Mouse (Mus musculus) MEL (cell line): ENCODE results near the gene Mrps18a. TPM values are rescaled to one million over a fixed set of nuclear protein-coding genes. Genes with fewer than 3 reads are reported as not detected.

ENCODE experiments used
- DNase-seq: peaks from one replicate; pipeline ENCODE4 v3.0.0; 2011; ENCODE audit warnings: low read depth, low spot score
- H3K27ac ChIP-seq: 2 replicates; pipeline ENCODE4 v1.5.1; 2012; ENCODE audit warnings: low read depth, mild to moderate bottlenecking, control low read depth, low read length, moderate library complexity; ENCODE audit not compliant: control insufficient read depth
- H3K27me3 ChIP-seq, 2 experiments: fragments of 150-350 bp in 1 of 2; sonication (generic) in 1 of 2; 2 replicates each; pipeline ENCODE4 v1.6.1; 2012; ENCODE audit warnings: low read length in 2 of 2, mild to moderate bottlenecking in 2 of 2, improper control_type of control experiment in 1 of 2, moderate library complexity in 1 of 2; ENCODE audit not compliant: insufficient read depth in 2 of 2, control insufficient read depth in 1 of 2
- H3K36me3 ChIP-seq, 2 experiments: 2 replicates each; pipeline ENCODE4 v1.6.1; 2012 to 2014; ENCODE audit warnings: low read length in 2 of 2, improper control_type of control experiment in 1 of 2, inconsistent platforms in 1 of 2, mild to moderate bottlenecking in 1 of 2; ENCODE audit not compliant: insufficient read depth in 2 of 2, control insufficient read depth in 1 of 2
- H3K4me1 ChIP-seq, 2 experiments: fragments of 150-350 bp in 1 of 2; sonication (generic) in 1 of 2; 2 replicates each; pipeline ENCODE4 v1.6.1; 2012; ENCODE audit warnings: low read length in 2 of 2, improper control_type of control experiment in 1 of 2, mild to moderate bottlenecking in 1 of 2; ENCODE audit not compliant: insufficient read depth in 2 of 2, control insufficient read depth in 1 of 2
- H3K4me3 ChIP-seq, 2 experiments: fragments of 150-350 bp in 1 of 2; sonication (generic) in 1 of 2; 2 replicates each; pipeline ENCODE4 v1.5.1; 2012; ENCODE audit warnings: low read depth in 2 of 2, low read length in 2 of 2, mild to moderate bottlenecking in 2 of 2, moderate library complexity in 2 of 2, control low read depth in 1 of 2, improper control_type of control experiment in 1 of 2; ENCODE audit not compliant: control insufficient read depth in 1 of 2, insufficient read depth in 1 of 2
- H3K79me2 ChIP-seq: 2 replicates; pipeline ENCODE4 v1.6.1; 2012; ENCODE audit warnings: mild to moderate bottlenecking, low read length, moderate library complexity; ENCODE audit not compliant: control insufficient read depth, poor library complexity, insufficient read depth
- H3K9ac ChIP-seq: 2 replicates; pipeline ENCODE4 v1.6.1; 2012; ENCODE audit warnings: low read depth, mild to moderate bottlenecking, control low read depth, low read length, moderate library complexity; ENCODE audit not compliant: control insufficient read depth, poor library complexity, severe bottlenecking
- H3K9me3 ChIP-seq: fragments of 150-350 bp; sonication (generic); replicated peaks from 2 replicates; pipeline ENCODE4 v1.6.1; 2012; ENCODE audit warnings: mild to moderate bottlenecking, low read length, improper control_type of control experiment, moderate library complexity; ENCODE audit not compliant: insufficient read depth
- BHLHE40 ChIP-seq: IDR thresholded peaks from 2 replicates; pipeline ENCODE4 v1.6.1; 2012; ENCODE audit warnings: low read depth, mild to moderate bottlenecking, inconsistent platforms, low read length, improper control_type of control experiment, borderline replicate concordance
- CHD1 ChIP-seq: IDR thresholded peaks from 2 replicates; pipeline ENCODE4 v1.6.1; 2012; ENCODE audit warnings: low read depth, mild to moderate bottlenecking, inconsistent platforms, low read length, improper control_type of control experiment
- CHD2 ChIP-seq: IDR thresholded peaks from 2 replicates; pipeline ENCODE4 v1.6.1; 2011; ENCODE audit warnings: low read length, improper control_type of control experiment
- CTCF ChIP-seq, 3 experiments: IDR thresholded peaks in 2 of 3; conservative IDR thresholded peaks in 1 of 3; 2 replicates each; pipeline ENCODE4 v1.5.1; 2011 to 2012; ENCODE audit warnings: low read length in 3 of 3, low read depth in 2 of 3, mild to moderate bottlenecking in 2 of 3, improper control_type of control experiment in 1 of 3, inconsistent platforms in 1 of 3, mixed read lengths in 1 of 3, moderate library complexity in 1 of 3; ENCODE audit not compliant: control insufficient read depth in 1 of 3, insufficient read depth in 1 of 3, poor library complexity in 1 of 3, severe bottlenecking in 1 of 3
- ETS1 ChIP-seq: IDR thresholded peaks from 2 replicates; pipeline ENCODE4 v1.6.1; 2012; ENCODE audit warnings: low read depth, mild to moderate bottlenecking, inconsistent platforms, low read length, improper control_type of control experiment, moderate library complexity
- GATA1 ChIP-seq: IDR thresholded peaks from 2 replicates; pipeline ENCODE4 v1.6.1; 2011; ENCODE audit warnings: low read depth, low read length, improper control_type of control experiment
- HCFC1 ChIP-seq: IDR thresholded peaks from 2 replicates; pipeline ENCODE4 v1.6.1; 2012; ENCODE audit warnings: low read depth, mild to moderate bottlenecking, inconsistent platforms, low read length, improper control_type of control experiment, moderate library complexity
- KAT2A ChIP-seq: conservative IDR thresholded peaks from 2 replicates; pipeline ENCODE4 v1.6.1; 2012; ENCODE audit warnings: low read depth, low read length, improper control_type of control experiment, inconsistent platforms
- MAZ ChIP-seq: IDR thresholded peaks from 2 replicates; pipeline ENCODE4 v1.6.1; 2012; ENCODE audit warnings: low read depth, mild to moderate bottlenecking, inconsistent platforms, low read length, improper control_type of control experiment
- MEF2A ChIP-seq: IDR thresholded peaks from 2 replicates; pipeline ENCODE4 v1.6.1; 2014; ENCODE audit warnings: low read depth, mild to moderate bottlenecking, inconsistent platforms, low read length, improper control_type of control experiment; ENCODE audit not compliant: poor library complexity, insufficient replicate concordance, severe bottlenecking; ENCODE audit errors: extremely low read depth
- MXI1 ChIP-seq: IDR thresholded peaks from 2 replicates; pipeline ENCODE4 v1.6.1; 2011; ENCODE audit warnings: mild to moderate bottlenecking, low read depth, low read length, improper control_type of control experiment
- NRF1 ChIP-seq: IDR thresholded peaks from 2 replicates; pipeline ENCODE4 v1.6.1; 2014; ENCODE audit warnings: low read depth, mild to moderate bottlenecking, inconsistent platforms, low read length, improper control_type of control experiment, moderate library complexity; ENCODE audit not compliant: poor library complexity, insufficient read depth, severe bottlenecking
- POLR2AphosphoS2 ChIP-seq: IDR thresholded peaks from 2 replicates; pipeline ENCODE4 v1.6.1; 2011; ENCODE audit warnings: low read length, improper control_type of control experiment
- POLR2AphosphoS5 ChIP-seq: IDR thresholded peaks from 2 replicates; pipeline ENCODE4 v1.6.1; 2012; ENCODE audit warnings: low read depth, borderline replicate concordance, mild to moderate bottlenecking, inconsistent platforms, low read length, moderate library complexity, mixed read lengths
- RAD21 ChIP-seq: IDR thresholded peaks from 2 replicates; pipeline ENCODE4 v1.6.1; 2011; ENCODE audit warnings: mild to moderate bottlenecking, low read depth, low read length, improper control_type of control experiment
- SIN3A ChIP-seq: IDR thresholded peaks from 2 replicates; pipeline ENCODE4 v1.6.1; 2012; ENCODE audit warnings: low read length, improper control_type of control experiment, inconsistent platforms
- SMC3 ChIP-seq: IDR thresholded peaks from 2 replicates; pipeline ENCODE4 v1.6.1; 2011; ENCODE audit warnings: low read depth, low read length, improper control_type of control experiment
- TBP ChIP-seq: IDR thresholded peaks from 2 replicates; pipeline ENCODE4 v1.8.0; 2011; ENCODE audit warnings: low read depth, low read length, improper control_type of control experiment
- USF1 ChIP-seq: IDR thresholded peaks from 2 replicates; pipeline ENCODE4 v1.6.1; 2014; ENCODE audit warnings: low read depth, mild to moderate bottlenecking, inconsistent platforms, low read length, improper control_type of control experiment, moderate library complexity
- ZC3H11A ChIP-seq: IDR thresholded peaks from 2 replicates; pipeline ENCODE4 v1.6.1; 2012; ENCODE audit warnings: low read depth, mild to moderate bottlenecking, inconsistent platforms, low read length, improper control_type of control experiment
- polyA plus RNA-seq, 2 experiments: library from polyadenylated mRNA; stranded (reverse) in 1 of 2; unstranded in 1 of 2; fragments of >175 nt in 1 of 2; fragments of >200 nt in 1 of 2; gene quantifications; 2 replicates each; pipeline versions ENCODE4 v1.2.1 to v1.2.4; 2012; ENCODE audit warnings: low replicate concordance in 2 of 2, low read depth in 1 of 2; ENCODE audit not compliant: insufficient read length in 2 of 2, insufficient read depth in 1 of 2, missing spikeins in 1 of 2
- total RNA-seq: library from RNA; depleted of rRNA; stranded (reverse); fragments of 300-350 nt; gene quantifications from 2 replicates; pipeline ENCODE4 v1.2.3, GENCODE M21; 2012

Gene Mrps18a
- total and polyA plus RNA-seq, 3 experiments = 159 to 181 TPM; not detected in 1

DNA sequence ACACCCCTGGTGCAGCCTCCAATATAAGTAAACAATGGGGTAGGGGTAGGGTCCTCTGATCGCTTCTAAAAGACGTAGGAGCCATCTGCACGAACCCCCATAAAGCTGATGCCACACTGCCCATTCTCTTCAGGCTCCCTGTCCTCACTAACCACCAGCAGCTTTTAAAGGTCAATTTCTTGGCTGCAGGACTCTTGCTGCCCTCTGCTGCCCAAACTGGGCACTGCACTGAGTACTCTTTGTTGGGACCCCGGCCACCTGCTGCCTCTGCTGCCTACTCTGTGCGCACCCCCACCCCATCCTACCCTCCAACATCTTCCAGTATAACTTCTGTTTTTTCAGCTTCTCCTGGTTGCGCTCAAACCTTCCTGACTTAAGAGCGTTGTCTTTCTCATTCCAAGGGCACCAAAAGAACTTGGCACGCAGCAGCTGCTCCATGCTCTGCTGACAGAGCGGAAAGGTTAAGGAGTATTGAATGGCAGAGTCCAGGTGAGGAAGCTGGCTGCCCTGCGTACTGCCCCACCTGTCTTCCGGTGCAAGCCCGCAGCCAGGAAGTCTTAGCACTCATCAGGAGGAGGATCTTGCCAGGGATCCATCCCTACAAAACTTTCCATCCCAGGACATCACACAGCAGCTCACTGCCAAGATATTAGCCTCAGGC lies 21.4 kb downstream of the Mrps18a start:
- Histone ChIP-seq H3K27me3 (no peaks in the 10 kb centered on the region), H3K4me3 (no peak overlapping the region), H3K4me1 (peaks cover 2 to 13% of the 10 kb centered on the region in 2 experiments; a peak in 3 of 4 replicates), H3K9me3 (no peaks in the 10 kb centered on the region), H3K36me3 (peaks cover 0 to 6% of the 10 kb centered on the region in 2 experiments; a peak in 3 of 4 replicates), H3K79me2 (no peaks in the 10 kb centered on the region), H3K9ac (no peak overlapping the region), H3K27ac (no peak overlapping the region)
- peak; percentile 65 for DNase-seq
- TF ChIP-seq SIN3A = peak; percentile 38; the same call in 1 of the 2 replicates
- no peak for TF ChIP-seq KAT2A
- TF ChIP-seq ZC3H11A = peak; percentile 89
- TF ChIP-seq USF1 = no peak
- TF ChIP-seq MEF2A = no peak
- peak; percentile 90 for TF ChIP-seq RAD21
- TF ChIP-seq SMC3 = peak; percentile 90
- TF ChIP-seq HCFC1 = no peak
- no peak for TF ChIP-seq CHD2
- TF ChIP-seq CTCF (IDR thresholded peaks at IDR 0.05 in 2 of 3, conservative IDR thresholded peaks at IDR 0.05 in 1 of 3; ENCODE audit: control insufficient read depth in 1 of 3, insufficient read depth in 1 of 3, low read depth in 2 of 3, low read length in 3 of 3, poor library complexity in 1 of 3, severe bottlenecking in 1 of 3) = peak; percentile 82 to 90 (median 87)
- TF ChIP-seq MXI1 = no peak
- TF ChIP-seq POLR2AphosphoS2 = no peak
- TF ChIP-seq MAZ = no peak
- TF ChIP-seq POLR2AphosphoS5 = no peak
- TF ChIP-seq TBP = no peak
- no peak for TF ChIP-seq BHLHE40
- TF ChIP-seq NRF1 = no peak
- TF ChIP-seq, all 39 proteins: peak for 5

DNA sequence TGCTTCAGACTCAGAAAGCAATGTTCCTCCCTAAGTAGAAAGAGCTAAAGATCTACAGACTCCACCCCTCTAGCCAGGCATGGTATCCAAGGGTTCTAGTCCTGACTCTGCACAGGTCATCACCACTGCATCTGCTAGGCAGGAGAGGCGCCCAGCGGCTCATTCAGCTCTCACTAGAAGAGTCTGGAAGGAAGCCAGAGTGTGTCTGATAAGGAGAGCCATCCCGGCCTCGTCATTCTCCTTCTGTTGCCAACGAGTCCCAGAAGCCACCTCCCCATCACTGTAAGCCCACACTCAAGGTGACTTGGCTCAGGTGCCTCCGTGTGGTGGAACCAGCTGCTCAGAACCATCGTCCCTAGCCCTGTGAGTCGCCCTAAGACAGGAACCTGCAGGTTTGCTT lies 22.1 kb downstream of the Mrps18a start:
- H3K4me3 ChIP-seq = no peak overlapping the region
- peaks cover 0 to 6% of the 10 kb centered on the region in 2 experiments; a peak in 2 of 4 replicates for H3K36me3 ChIP-seq
- H3K4me1 ChIP-seq = peaks cover 2 to 13% of the 10 kb centered on the region in 2 experiments; a peak in 3 of 4 replicates
- no peaks in the 10 kb centered on the region for H3K27me3 ChIP-seq
- TF ChIP-seq CTCF (IDR thresholded peaks at IDR 0.05 in 2 of 3, conservative IDR thresholded peaks at IDR 0.05 in 1 of 3; ENCODE audit: control insufficient read depth in 1 of 3, insufficient read depth in 1 of 3, low read depth in 2 of 3, low read length in 3 of 3, poor library complexity in 1 of 3, severe bottlenecking in 1 of 3) = peak in 1 of 3 experiments; percentile 3; a peak in 1 of 6 replicates
- peak; percentile 67 for TF ChIP-seq GATA1
- no peak for TF ChIP-seq POLR2AphosphoS2
- TF ChIP-seq CHD1 = no peak
- peak; percentile 6 for TF ChIP-seq RAD21
- peak; percentile 45 for TF ChIP-seq ETS1
- TF ChIP-seq, all 39 proteins: peak for 4
- no peaks in the 10 kb centered on the region for H3K9me3 ChIP-seq
- DNase-seq = peak; percentile 82
- H3K27ac ChIP-seq = no peak overlapping the region
- no peak overlapping the region for H3K9ac ChIP-seq
- H3K79me2 ChIP-seq = no peaks in the 10 kb centered on the region
